Mouse (Mus musculus) small intestine, adult 2 months (tissue): ENCODE measurements around the gene Nrg3. TPM values are rescaled to one million over a fixed set of nuclear protein-coding genes. Genes with fewer than 3 reads are reported as not detected.

Experiments used
- H3K27ac ChIP-seq: fragments of 200-500 bp; 2 replicates; pipeline ENCODE4 v1.5.1; 2012; ENCODE audit warnings: low read depth, low read length, control low read depth, inconsistent platforms; ENCODE audit not compliant: insufficient read depth
- H3K27me3 ChIP-seq: fragments of 200-500 bp; 2 replicates; pipeline ENCODE4 v1.6.1; 2012; ENCODE audit warnings: mild to moderate bottlenecking, moderate library complexity, low read length, inconsistent platforms; ENCODE audit not compliant: control insufficient read depth, insufficient read depth
- H3K36me3 ChIP-seq: fragments of 200-500 bp; 2 replicates; pipeline ENCODE4 v1.6.1; 2012; ENCODE audit warnings: mild to moderate bottlenecking, low read length, control low read depth, inconsistent platforms; ENCODE audit not compliant: control insufficient read depth, insufficient read depth
- H3K4me1 ChIP-seq: fragments of 200-500 bp; 2 replicates; pipeline ENCODE4 v1.6.1; 2012; ENCODE audit warnings: low read length, inconsistent platforms, mixed read lengths; ENCODE audit not compliant: control insufficient read depth, insufficient read depth, insufficient read length
- H3K4me3 ChIP-seq: fragments of 200-500 bp; 2 replicates; pipeline ENCODE4 v1.5.1; 2012; ENCODE audit warnings: low read depth, mild to moderate bottlenecking, control low read depth, inconsistent platforms, low read length, moderate library complexity
- CTCF ChIP-seq: fragments of 200-500 bp; IDR thresholded peaks from 2 replicates; pipeline ENCODE4 v1.5.1; 2012; ENCODE audit warnings: low read depth, mild to moderate bottlenecking, control low read depth, inconsistent platforms, low read length, moderate library complexity, mixed read lengths; ENCODE audit not compliant: insufficient replicate concordance, insufficient read length; ENCODE audit errors: extremely low read depth
- POLR2A ChIP-seq: fragments of 200-500 bp; IDR thresholded peaks from 2 replicates; pipeline ENCODE4 v1.6.1; 2012; ENCODE audit warnings: low read depth, mild to moderate bottlenecking, control low read depth, inconsistent platforms, low read length, moderate library complexity
- WGBS: fragments of 180-500 bp; shearing (Covaris S2); methylation state at CpG from one replicate; pipeline ENCODE4 v1.1.7; 2018; 5-methylcytosine and 5-hydroxymethylcytosine counted together
- polyA plus RNA-seq: library from polyadenylated mRNA; depleted of rRNA; stranded (reverse); fragments of >200 nt; gene quantifications from 2 replicates; pipeline ENCODE4 v1.2.3, GENCODE M21; 2012

Gene Nrg3
- polyA plus RNA-seq, 1 experiment: 0.18 TPM

GRCm38 (mm10) chr14:39043384-39043783 lies 429.5 kb downstream of the Nrg3 start:
- no peaks in the 10 kb centered on the region for H3K27me3 ChIP-seq
- H3K4me3 ChIP-seq: no peak overlapping the region
- TF ChIP-seq POLR2A (no peak), CTCF (no peak)
- H3K36me3 ChIP-seq: no peaks in the 10 kb centered on the region
- H3K27ac ChIP-seq: no peak overlapping the region
- 64% methylated on average over 5 of the region's 5 CpGs for WGBS
- H3K4me1 ChIP-seq: no peaks in the 10 kb centered on the region

GRCm38 (mm10) chr14:39039046-39039445 lies 433.8 kb downstream of the Nrg3 start:
- Histone ChIP-seq H3K4me3 (no peak overlapping the region), H3K27ac (no peak overlapping the region), H3K27me3 (no peaks in the 10 kb centered on the region), H3K4me1 (no peaks in the 10 kb centered on the region), H3K36me3 (no peaks in the 10 kb centered on the region)
- WGBS: 74% methylated on average over 1 of the region's 1 CpGs
- TF ChIP-seq CTCF (no peak), POLR2A (no peak)

- Histone ChIP-seq H3K27ac (no peak overlapping the region), H3K4me1 (no peaks in the 10 kb centered on the region), H3K27me3 (no peaks in the 10 kb centered on the region), H3K36me3 (no peaks in the 10 kb centered on the region), H3K4me3 (no peak overlapping the region)
- TF ChIP-seq CTCF: no peak
- TF ChIP-seq POLR2A: no peak
- WGBS: 91% methylated on average over 3 of the region's 3 CpGs
These were observed 438.4 kb downstream of the Nrg3 start for GRCm38 (mm10) chr14:39034482-39034881.

- 80% methylated on average over 2 of the region's 2 CpGs for WGBS
- TF ChIP-seq POLR2A (no peak), CTCF (no peak)
- no peak overlapping the region for H3K4me3 ChIP-seq
- no peak overlapping the region for H3K27ac ChIP-seq
- no peaks in the 10 kb centered on the region for H3K27me3 ChIP-seq
- H3K4me1 ChIP-seq: no peaks in the 10 kb centered on the region
- H3K36me3 ChIP-seq: no peaks in the 10 kb centered on the region
These were observed 449.8 kb downstream of the Nrg3 start for GRCm38 (mm10) chr14:39023065-39023464.

- Histone ChIP-seq H3K36me3 (no peaks in the 10 kb centered on the region), H3K27ac (no peak overlapping the region), H3K4me1 (no peaks in the 10 kb centered on the region), H3K27me3 (no peaks in the 10 kb centered on the region), H3K4me3 (no peak overlapping the region)
- TF ChIP-seq POLR2A (no peak), CTCF (no peak)
These were observed 458.8 kb downstream of the Nrg3 start for GRCm38 (mm10) chr14:39014126-39014525.

- no peak overlapping the region for H3K27ac ChIP-seq
- no peaks in the 10 kb centered on the region for H3K4me1 ChIP-seq
- TF ChIP-seq POLR2A: no peak
- no peak for TF ChIP-seq CTCF
- no peaks in the 10 kb centered on the region for H3K27me3 ChIP-seq
- WGBS: 78% methylated on average over 3 of the region's 3 CpGs
- H3K36me3 ChIP-seq: no peaks in the 10 kb centered on the region
- H3K4me3 ChIP-seq: no peak overlapping the region
These were observed 475.0 kb downstream of the Nrg3 start for GRCm38 (mm10) chr14:38997843-38998242.

- no peaks in the 10 kb centered on the region for H3K36me3 ChIP-seq
- H3K27me3 ChIP-seq: no peaks in the 10 kb centered on the region
- H3K4me3 ChIP-seq: no peak overlapping the region
- H3K27ac ChIP-seq: no peak overlapping the region
- TF ChIP-seq CTCF: no peak
- no peak for TF ChIP-seq POLR2A
- no peaks in the 10 kb centered on the region for H3K4me1 ChIP-seq
- WGBS: 85% methylated on average over 1 of the region's 1 CpGs
These were observed 480.4 kb downstream of the Nrg3 start for GRCm38 (mm10) chr14:38992574-38992866.

GRCm38 (mm10) chr14:38991847-38992573 lies 480.9 kb downstream of the Nrg3 start:
- Histone ChIP-seq H3K27ac (no peak overlapping the region), H3K4me3 (no peak overlapping the region), H3K27me3 (no peaks in the 10 kb centered on the region), H3K36me3 (no peaks in the 10 kb centered on the region), H3K4me1 (no peaks in the 10 kb centered on the region)
- TF ChIP-seq CTCF (no peak), POLR2A (no peak)
- 77% methylated on average over 7 of the region's 7 CpGs for WGBS
